Mouse (Mus musculus) gastrocnemius, postnatal 25 days (tissue): ENCODE data around the gene Rrp12. TPM values are rescaled to one million over a fixed set of nuclear protein-coding genes. Genes with fewer than 3 reads are reported as not detected.
"Not testable (repeated sequence)": the region's sequence is repeated elsewhere in the genome, so short reads cannot be mapped to it uniquely, and the experiment has no call there.

ENCODE experiments used
- DNase-seq: peaks from one replicate; pipeline ENCODE4 v3.0.0; 2022
- long read RNA-seq, 2 experiments: library from polyadenylated mRNA; stranded (forward); transcript quantifications; one replicate each; pipeline ENCODE4 v2.0.0; 2021
- total RNA-seq, 2 experiments: library from RNA; stranded (reverse); gene quantifications; 1 replicate in 1 of 2; 2 replicates in 1 of 2; pipeline ENCODE4 v1.2.3; 2021

Rrp12 gene
- total RNA-seq: 10 to 100 TPM; 31.0 to 37.5 TPM
- long read RNA-seq, experiment 1, full-length matches to known transcripts: 12 of 22 reads
- long read RNA-seq, experiment 1, partial matches to known transcripts: 9 of 22 reads
- long read RNA-seq, experiment 1, other reads (novel, unspliced or antisense): 1 of 22 reads
- long read RNA-seq, experiment 2, full-length matches to known transcripts: 26 of 43 reads
- long read RNA-seq, experiment 2, partial matches to known transcripts: 11 of 43 reads
- long read RNA-seq, experiment 2, other reads (novel, unspliced or antisense): 6 of 43 reads

DNA sequence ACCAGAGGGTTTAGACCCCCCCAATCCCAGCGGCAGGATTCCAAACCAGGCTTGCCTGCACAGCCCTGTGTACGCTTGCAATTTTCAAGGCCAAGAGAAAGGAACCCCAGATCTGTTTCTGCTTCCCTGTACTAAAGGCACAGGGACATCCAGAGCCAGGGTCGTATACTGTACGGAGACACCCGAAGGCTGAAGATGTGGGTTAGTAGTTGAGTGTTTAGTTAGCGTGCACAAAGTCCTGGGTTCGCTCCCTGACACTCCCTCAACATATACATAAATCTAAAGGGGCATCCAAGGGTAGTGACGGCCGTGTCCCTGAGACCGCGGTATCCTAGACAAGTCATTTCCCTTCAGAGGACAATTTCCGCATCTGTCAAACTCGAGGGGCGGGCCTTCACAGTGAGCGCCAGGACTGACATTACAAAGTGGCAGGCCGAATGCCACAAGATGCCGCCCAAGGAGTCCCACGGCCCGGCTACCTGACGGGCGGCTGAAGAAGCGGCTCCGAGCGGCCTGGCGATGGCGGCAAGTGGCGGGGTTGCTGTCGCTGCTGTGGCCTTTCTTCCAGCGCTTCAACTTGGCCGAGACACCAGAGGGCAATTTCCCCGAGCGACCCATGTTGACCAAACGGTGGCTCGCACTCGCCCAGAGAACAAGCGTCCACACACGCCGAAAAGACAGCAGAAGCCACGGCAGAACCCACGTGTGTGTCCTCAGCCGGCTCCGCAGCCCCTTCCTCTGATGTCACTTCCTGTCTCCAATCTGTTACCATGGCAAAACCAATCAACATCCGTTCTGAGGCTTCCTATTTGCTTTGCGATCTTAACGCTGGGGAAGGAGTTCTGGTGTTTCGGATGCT is at the start of gene Rrp12:
Rrp12 (minus strand) TSS at position 714 of the 859 bp plus-strand sequence.
- DNase-seq: peak; percentile 74

DNA sequence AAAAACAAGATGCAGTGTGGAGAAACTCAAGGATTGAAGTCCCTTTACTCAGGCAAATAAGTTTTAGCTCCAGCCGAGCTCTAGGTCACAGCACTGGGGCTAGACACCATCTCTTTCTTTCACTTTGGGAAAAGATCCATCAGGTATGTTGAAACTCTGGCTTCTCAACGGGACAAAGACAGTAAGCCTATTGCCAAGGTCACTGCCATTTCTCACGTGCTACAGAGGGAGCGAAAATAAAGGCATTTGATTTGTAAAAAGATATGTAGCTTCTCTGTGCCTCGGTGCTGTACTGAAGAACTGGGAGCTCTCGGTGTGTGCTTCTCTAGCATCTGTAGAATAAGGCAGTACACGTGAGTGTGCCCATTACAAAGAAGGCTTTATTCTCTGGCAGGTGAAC is 47.9 kb upstream of the Rrp12 start:
- DNase-seq: no peak

DNA sequence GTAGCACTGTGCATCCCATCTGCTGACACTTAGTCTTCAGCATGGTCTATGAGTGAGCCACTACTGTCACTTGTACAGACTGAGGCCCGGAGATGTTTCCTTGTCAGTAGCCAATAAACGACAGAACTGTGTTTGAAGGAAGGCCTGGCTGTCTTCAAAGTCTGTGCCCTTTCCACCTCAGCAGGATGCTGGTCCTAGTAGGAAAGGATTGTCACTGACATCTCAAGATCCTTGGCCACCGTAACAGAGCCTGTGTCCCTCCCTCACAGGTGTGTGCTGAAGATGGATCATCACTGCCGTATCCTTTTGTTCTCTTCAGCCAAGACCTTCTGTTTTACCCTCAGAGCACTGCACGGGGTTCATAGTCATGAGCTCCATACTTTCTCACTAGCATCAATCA is 42.6 kb upstream of the Rrp12 start:
- no peak for DNase-seq

DNA sequence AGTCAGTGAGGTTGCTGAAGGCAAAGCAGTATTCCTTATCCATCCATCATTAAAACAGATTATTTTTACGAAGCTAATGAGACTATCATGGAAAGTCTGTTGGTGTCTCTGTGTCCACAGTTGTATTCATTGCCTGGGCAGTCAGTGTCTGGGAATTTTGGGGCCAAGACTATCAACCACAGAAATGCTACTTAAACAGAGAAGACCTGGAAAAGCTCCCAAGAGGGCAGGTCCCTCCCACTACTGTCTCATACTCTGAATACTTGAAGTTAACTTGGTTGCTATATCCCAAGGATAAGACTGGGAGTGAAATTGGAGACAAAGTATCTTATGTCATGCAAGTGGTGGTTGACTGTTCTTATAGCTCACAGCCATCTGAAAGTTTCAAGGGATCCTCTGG is 39.9 kb upstream of the Rrp12 start:
- DNase-seq: no peak

DNA sequence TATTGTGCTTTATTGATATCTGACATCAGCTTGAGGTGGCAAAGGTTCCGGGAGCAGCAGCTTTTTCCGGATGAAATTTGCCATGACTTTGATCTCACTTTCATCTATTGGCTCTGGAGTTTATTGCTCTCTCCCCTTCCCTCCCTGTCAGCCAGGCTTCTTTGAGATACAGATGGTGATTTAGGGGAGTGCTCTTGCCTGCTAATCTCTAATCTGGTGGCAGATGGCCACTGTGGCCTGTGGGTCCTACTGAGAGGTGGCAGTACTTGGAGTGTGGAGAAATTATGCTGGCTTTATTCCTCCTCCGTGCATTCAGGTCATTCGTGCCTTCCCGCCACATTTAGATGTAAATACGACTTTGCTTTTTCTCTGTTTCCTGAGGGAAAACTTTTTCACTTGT is 38.2 kb upstream of the Rrp12 start:
- DNase-seq: no peak

DNA sequence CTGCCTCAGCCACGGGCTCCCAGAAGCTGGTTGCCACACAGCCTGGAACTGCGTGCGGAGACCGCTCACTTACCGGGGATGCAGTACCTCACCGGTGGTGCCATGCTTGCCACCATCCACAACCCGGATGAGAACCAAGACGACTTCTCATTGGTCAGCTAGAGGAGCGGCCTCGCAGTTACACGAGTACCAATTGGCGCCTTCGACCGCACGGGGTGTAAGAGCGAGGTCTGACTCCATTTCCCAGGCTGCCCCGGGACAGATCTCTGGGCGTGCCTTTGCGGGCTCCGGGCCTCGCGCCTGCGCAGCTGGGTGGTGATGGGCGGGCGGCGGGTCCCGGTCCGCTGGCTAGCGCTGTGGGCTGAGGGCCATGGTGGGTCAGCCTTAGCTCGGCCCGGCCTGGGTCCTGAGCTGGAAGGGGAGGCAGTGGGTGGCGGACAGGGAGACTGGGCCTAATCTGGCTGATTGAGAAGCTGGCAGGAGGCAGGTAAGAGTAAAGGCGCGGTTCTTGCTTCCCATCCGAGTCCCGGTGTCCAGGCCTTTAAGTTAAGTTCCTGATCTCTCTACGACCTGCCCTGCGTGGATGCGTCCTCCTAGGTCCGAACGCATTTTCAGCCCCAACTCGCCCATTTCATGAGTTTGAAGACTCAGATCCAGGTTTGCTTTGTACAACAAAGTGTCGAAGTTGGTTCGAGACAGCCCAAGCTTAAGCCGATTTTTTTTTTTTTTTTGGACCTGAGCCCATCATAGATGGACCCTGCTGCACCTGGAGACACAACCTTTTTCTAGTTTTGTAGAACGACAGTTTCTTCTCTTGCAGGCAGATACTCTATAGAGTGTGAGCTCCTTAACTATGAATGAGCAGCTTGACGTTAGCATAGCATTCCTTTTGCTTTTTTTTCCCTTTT is 37.5 kb upstream of the Rrp12 start, which contains the start of the genes Exosc1 and Zdhhc16:
Exosc1 (minus strand) TSS at position 245 of the 908 bp plus-strand sequence.
Zdhhc16 (plus strand) TSS at position 302 of the 908 bp plus-strand sequence.
- peak; percentile 98 for DNase-seq

DNA sequence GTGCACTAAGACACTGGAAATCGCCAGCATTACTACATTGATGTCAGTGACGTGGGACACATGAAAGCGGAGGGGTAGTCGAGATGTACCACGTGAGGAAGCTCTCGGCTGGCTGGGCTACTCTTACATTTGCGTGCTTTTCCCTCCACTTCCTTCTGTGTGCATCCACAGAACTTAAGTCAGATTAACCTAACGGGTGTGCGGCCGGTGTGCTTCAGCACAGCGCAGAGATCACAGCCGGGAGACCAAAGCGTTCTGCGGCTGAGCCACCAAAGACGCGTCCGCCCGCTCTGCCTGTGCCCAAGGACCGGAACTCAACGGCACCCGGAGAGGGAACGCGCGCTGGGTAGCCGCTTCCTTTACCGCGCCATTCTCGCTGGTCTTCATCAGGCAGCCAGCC is 36.7 kb upstream of the Rrp12 start:
- no peak for DNase-seq

DNA sequence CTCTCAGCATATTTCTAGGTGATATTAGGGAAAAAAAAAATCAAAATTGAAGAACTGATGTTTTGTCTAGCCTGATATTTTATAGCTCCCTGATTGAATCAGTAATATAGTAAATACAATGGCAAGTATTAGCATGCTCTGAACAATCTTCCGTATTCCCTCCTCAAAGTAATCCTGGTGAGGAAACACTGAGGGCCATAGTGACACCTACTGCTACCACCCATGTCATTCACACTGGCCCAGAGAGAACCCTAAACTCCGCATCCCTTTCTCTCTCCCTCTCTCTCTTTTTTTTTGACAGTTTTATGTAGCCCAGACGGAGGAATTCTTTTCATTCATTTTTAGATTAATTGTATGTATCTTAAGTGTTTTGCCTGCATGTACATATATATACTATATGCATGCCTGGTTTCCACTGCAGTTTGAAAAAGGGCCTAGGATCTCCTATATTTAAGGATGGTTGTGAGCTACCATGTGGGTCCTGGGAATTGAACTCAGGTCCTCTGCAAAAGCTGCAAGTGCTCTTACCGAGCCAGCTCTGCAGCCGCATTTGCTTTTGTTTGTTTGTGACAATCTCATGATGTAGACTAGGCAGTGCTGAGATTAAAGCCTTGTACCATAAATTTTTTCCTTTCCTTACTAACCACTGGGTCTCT is 24.6 kb upstream of the Rrp12 start:
- DNase-seq: no peak

DNA sequence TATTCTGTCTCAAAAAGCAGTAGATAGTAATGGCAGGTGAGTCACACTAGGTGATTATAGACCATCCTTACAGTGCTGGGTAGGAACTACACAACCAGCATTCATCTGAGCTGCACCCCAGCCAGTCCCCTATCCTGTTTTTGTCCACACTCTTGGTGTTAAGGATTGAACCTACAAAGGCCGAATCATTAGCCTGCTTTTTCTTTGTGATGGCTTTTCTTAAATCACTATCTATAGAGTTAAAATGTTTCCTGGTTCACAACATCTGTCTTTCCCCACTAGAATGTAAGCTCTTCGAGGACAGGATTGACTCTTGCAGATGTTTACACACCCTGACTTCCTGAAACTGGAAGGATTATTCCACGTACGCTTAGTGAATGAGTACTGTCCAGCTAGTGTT is 23.5 kb upstream of the Rrp12 start:
- no peak for DNase-seq

DNA sequence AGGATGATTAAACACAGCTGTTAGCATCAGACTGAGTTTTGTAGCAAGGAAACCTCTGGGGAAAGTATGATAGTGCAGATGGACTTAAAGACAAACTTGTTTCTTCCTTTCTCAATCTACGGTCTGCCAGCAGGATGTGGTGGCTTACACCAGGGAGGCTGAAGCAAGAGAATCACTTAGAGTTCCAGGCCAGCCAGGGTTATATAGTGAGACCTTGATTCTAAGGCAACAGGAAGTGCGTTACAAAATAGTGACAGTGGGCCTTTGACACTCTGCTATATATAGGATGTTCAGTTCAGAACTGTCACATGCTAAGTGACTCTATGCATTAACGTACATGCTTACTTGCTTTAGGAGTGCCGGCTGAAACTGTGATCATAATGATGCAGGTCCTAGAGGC is 20.9 kb upstream of the Rrp12 start:
- no peak for DNase-seq

DNA sequence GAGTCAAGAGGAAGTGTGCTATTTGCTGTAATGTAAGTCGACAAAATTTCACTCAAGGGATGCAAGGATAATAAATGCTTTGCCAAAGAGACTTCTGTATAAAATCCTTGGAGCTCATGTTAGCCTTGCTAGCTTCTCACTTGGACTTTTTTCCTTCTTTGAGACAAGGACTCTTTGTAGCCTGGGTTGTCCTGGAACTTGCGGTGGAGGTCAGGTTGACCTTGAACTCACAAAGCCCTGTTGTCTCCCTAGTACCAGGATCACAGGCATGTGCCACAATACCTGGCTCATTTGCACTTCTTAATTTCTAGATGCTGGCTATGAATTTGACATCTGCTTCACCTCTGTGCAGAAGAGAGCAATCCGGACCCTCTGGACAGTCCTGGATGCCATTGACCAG is 19.3 kb upstream of the Rrp12 start:
- DNase-seq: no peak

DNA sequence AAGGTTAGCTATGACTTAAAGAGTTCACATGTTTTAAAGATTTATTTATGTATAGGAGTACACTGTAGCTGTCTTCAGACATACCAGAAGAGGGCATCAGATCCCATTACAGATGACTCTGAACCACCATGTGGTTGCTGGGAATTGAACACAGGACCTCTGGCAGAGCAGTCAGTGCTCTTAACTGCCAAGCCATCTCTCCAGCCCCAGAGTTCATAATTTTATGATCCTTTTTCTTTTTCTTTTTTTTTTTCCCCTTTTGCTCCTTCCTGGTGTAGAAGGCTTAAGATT is 18.6 kb upstream of the Rrp12 start:
- not testable (repeated sequence) for DNase-seq

DNA sequence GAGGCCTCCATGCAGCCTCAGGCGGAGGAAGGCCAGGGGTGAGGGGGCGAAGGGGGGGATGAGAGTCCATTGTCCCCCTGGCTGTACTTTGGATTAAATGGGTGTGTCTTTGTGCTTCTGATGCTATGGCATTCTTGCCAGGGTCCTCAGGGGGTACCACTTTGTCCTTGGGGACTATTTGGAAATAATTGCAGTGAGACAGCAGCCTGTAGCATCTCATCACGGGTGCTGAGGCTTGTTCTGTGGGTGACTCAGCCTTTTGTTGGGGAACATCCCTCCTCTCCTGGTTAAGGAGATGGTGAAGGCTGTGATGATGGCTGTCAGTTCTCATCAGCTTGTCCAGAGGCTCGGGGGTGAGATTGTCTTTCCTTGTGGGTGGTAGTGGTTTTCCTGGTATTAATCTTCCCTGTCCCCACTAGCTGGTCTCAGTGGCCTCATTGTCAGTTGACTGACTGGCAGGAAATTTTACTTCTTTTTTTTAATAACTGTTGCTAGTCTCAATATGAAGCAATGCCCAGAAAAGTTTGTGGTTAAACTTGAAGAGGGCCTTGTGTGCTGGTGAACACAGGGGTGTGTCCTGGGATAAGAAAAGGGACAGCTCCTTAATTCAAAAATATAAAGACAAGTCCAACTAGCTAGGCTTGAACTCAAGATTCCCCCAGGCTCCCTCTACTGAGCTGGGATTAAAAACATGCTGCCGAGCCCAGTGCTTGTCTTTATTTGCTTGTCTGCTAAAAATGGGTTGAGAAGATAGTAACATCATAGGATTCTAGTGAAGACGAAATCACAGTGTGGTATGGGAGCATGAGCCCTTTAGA is 18.0 kb upstream of the Rrp12 start:
- DNase-seq: no peak

DNA sequence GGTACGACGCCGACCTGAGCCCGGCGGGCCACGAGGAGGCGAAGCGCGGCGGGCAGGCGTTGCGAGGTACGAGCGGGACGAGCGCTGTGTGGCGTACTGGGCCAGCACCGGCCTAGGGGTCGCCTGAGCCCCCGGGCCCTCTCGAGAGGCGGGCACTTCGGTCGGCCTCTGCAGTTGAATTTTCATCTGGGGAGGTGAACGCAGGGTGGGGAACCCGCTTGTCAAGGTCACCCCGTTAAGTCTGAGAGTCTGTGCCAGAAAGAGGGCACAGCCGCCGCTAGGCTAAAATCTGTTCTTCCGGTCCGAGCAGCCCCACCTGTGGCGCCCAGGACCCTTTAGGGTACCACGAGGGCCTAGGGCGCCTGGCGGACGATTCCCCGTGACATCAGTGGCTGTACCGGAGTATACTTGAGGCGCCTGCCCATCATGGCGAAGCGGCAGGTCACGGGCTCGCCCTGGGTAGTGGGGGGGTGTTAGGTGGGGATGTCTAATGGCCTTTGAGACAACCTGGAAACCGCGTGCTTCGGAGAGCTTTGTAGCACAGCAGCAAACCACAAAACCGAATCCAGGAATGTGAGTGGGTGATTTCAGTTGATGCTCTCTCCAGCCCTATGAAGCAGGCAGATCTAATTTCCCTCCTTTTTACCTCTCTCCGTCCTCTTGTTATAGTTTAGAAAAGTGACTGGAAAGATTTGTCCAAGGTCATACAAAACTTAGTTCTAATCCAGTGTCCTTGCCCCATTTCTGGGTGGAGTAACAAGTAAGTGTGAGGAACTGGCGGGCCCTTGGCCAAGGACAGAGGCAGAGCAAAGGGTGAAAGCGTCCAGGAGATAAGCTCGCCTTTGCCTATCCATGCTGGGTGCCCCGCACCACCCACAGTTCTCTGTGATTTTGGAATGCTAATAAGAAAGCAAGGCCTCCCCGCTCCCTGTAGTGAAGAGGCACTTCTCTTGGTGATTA is 16.4 kb upstream of the Rrp12 start:
- peak; percentile 48 for DNase-seq

DNA sequence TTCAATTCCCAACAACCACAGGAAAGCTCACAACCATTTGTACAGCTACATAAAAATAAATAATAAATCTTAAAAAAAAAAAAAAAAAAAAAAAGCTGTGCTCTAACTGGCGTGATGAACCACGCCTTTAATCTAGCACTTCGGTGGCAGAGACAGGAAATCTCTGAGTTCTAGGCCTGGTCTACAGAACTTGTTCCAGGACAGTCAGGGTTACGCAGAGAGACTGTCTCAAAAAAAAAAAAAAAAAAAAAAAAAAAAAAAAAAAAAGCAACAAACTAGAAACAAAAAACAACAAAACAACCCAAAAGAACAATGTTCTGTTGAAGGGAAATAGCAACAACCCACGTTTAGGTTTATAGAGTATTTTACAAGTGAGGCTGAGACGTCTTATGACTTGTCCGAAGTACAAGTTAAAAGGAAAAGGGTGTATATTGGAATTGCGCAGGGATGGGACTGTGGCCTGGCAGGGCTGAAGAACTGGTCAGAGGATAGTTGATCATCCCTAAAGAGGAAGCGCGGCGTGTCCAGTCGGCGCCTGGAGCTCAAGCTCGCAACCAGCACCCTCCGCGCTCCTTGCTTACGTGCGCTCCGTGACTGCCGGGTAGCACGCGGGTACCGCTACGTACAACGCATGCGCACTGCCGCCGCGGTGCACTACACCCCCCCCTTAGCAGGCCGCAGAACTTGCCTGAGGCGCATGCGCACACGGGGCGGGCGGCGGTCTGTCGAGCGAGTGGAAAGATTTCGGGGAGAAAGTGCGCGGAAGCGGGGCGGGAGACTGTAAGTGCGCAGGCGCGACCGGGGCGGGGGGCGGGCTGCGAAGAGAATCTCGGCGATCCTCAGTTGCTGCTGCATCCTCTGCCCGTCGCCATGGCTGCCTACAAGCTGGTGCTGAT is 15.5 kb upstream of the Rrp12 start, which contains the start of gene Pgam1:
Pgam1 (plus strand) TSS at position 746 of the 896 bp plus-strand sequence.
- peak; percentile 97 for DNase-seq

DNA sequence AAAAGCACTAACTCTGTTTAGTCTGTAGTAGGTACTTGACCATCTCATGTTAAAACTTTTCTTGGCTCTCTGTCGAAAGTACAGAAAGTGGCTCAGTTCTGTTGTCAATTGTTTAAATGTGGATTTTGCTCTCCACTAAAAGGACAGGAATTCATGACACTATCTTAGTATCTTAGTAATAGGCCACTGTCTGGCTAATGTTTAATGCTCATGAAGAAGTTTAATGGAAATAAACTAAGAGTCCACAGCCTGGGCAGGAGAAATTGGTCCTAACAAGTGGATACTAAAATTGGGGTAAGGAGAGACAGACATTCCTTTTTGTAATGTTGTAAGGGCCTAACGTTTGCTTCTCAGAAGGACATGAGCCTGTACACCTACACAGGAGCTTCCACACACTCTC is 14.4 kb upstream of the Rrp12 start:
- no peak for DNase-seq

DNA sequence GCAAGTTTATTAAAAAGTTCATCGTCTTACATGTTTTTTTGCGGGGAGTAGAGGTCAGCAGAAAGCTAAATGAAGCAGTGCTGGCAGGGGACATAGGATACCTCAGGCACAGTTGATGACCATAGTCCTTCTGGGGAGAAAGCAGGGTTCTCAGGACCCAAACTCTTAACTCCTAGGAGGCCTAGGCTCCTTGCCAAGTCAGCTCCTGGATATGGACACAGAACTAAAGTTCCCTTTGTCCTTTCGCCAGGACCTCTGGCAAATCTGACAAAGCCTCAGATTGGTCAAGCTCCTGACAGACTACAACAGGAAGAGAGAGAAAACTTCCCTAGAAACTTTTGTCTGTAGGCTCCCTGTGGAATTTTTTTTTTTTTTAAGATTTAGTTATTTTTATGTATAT is 12.8 kb upstream of the Rrp12 start:
- DNase-seq: no peak

DNA sequence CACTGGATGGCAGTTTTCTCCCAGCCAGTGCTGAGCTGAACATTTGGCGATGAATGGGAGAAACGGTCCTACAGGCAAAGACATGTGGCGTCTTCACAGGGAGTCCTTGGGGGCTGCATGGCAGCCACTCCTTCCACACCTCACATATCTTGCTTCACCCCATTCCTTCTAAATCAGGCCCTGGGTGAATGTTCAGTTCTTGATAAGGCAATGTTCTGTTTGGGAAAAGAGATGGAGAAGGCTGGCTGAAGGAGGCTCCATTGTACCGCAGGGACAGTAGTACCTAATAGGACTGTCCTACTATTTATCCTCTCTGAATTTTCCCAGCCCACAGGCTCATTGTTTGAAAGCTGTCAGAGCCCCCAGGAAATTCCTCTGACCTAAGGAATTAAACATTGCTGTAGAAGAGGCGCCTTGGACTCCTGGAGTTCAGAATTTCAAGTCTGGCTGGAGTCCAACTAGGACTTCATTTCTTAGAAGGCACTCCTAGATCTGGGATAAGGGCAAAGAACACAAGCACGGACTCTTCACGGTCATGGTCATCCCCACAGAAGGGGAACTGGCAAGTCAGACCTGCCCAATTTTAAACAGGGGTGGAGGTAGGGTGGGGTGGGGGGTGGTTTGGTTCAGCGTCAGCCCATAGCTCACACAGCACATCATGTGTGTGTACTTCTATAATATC is 11.2 kb upstream of the Rrp12 start:
- DNase-seq: no peak
